ENCODE assay signal across 16 mouse cellular contexts in genomic region chr16:58211872-58212271, GRCm38 (mm10).
DNase-seq lines count a peak whose midpoint lies in the region; ATAC-seq and TF ChIP-seq lines count a peak whose summit lies in the region.
"Had no signal": no experiment of that assay in that cellular context is flagged by ENCODE, and none has a peak within 500 bp of the region (broad histone marks: within the 10 kb centered on the region; RNA-seq: fewer than 3 reads in every experiment).

No protein-coding gene starts in this region.

- TF ChIP-seq POLR2A in liver, adult 2 months (IDR thresholded peaks at IDR 0.05; ENCODE audit: extremely low read depth, insufficient read depth, low read length): no peak

- no peak overlapping the region for H3K27ac ChIP-seq in gastrocnemius, adult 2 months
- no peak overlapping the region for H3K27ac ChIP-seq in liver, adult 2 months (replicated peaks; ENCODE audit: insufficient read depth, low read depth, low read length)
- H3K27ac ChIP-seq in forebrain, embryonic 16.5 days (ENCODE audit: low read length): no peak overlapping the region
- H3K27ac ChIP-seq: forebrain, embryonic 15.5 days; intestine, embryonic 15.5 days; kidney, postnatal 0 days; midbrain, embryonic 13.5 days had no signal

- 75% methylated on average over 2 of the region's 2 CpGs for WGBS in liver, adult 2 months
- 72% methylated on average over 2 of the region's 2 CpGs for WGBS in forebrain, embryonic 16.5 days

- no peak overlapping the region for H3K4me2 ChIP-seq in forebrain, embryonic 16.5 days (ENCODE audit: low read length)
- H3K4me2 ChIP-seq: forebrain, embryonic 15.5 days; intestine, embryonic 15.5 days; midbrain, embryonic 13.5 days had no signal

- no peaks in the 10 kb centered on the region for H3K4me1 ChIP-seq in liver, adult 2 months (ENCODE audit: control insufficient read depth, insufficient read depth, low read length)
- H3K4me1 ChIP-seq in forebrain, embryonic 16.5 days (replicated peaks; ENCODE audit: control insufficient read depth, insufficient read depth, low read length): no peaks in the 10 kb centered on the region
- H3K4me1 ChIP-seq: forebrain, embryonic 15.5 days; intestine, embryonic 15.5 days; midbrain, embryonic 13.5 days had no signal

- H3K9ac ChIP-seq in liver, adult 2 months (ENCODE audit: low read depth, low read length): no peak overlapping the region
- H3K9ac ChIP-seq in forebrain, embryonic 16.5 days (replicated peaks; ENCODE audit: low read depth, low read length): no peak overlapping the region
- H3K9ac ChIP-seq: forebrain, embryonic 15.5 days; intestine, embryonic 15.5 days; liver, postnatal 0 days; midbrain, embryonic 13.5 days had no signal

- H3K9me3 ChIP-seq in forebrain, embryonic 16.5 days (ENCODE audit: control insufficient read depth, low read length): no peaks in the 10 kb centered on the region
- H3K9me3 ChIP-seq: forebrain, embryonic 15.5 days; intestine, embryonic 15.5 days; midbrain, embryonic 13.5 days had no signal

- DNase-seq in gastrocnemius, adult 18-20 months (ENCODE audit: low spot score): peak; percentile 11
- DNase-seq in gastrocnemius, adult 2 months: no peak
- DNase-seq in liver, adult 2 months (ENCODE audit: extremely low read depth, low read depth, low spot score): peak; percentile 5
- DNase-seq in liver: no peak
- DNase-seq in gastrocnemius, postnatal 25 days: peak; percentile 6
- DNase-seq in lung, postnatal 10 days: peak; percentile 64
- DNase-seq in ovary, postnatal 36 days (ENCODE audit: low spot score): no peak
- DNase-seq: cerebellum, adult 18-20 months; liver, postnatal 0 days; thymus, postnatal 14 days had no signal

- TF ChIP-seq CTCF in gastrocnemius, adult 2 months (IDR thresholded peaks at IDR 0.05): no peak
- no peak for TF ChIP-seq CTCF in liver, adult 2 months (IDR thresholded peaks at IDR 0.05; ENCODE audit: low read depth, low read length)

- no peak overlapping the region for H3K4me3 ChIP-seq in gastrocnemius, adult 2 months
- H3K4me3 ChIP-seq in liver, adult 2 months (ENCODE audit: insufficient read depth, low read depth, low read length): no peak overlapping the region
- no peak overlapping the region for H3K4me3 ChIP-seq in forebrain, embryonic 16.5 days (replicated peaks; ENCODE audit: low read length)
- H3K4me3 ChIP-seq: forebrain, embryonic 15.5 days; intestine, embryonic 15.5 days; midbrain, embryonic 13.5 days had no signal

- intact Hi-C loops in gastrocnemius, adult 2 months (cut with DNase I): no loop called here

- no peak for ATAC-seq in forebrain, embryonic 16.5 days
- ATAC-seq: forebrain, embryonic 15.5 days; intestine, embryonic 15.5 days; liver, postnatal 0 days; midbrain, embryonic 13.5 days; Patski had no signal

- no peaks in the 10 kb centered on the region for H3K79me2 ChIP-seq in liver, adult 2 months (ENCODE audit: control insufficient read depth, insufficient read depth, low read length)

- H3K27me3 ChIP-seq in liver, adult 2 months (ENCODE audit: control insufficient read depth, insufficient read depth, low read length): no peaks in the 10 kb centered on the region
- H3K27me3 ChIP-seq in forebrain, embryonic 16.5 days (replicated peaks; ENCODE audit: control insufficient read depth, insufficient read depth, low read length): no peaks in the 10 kb centered on the region
- H3K27me3 ChIP-seq: forebrain, embryonic 15.5 days; intestine, embryonic 15.5 days; midbrain, embryonic 13.5 days; Patski had no signal

- H3K36me3 ChIP-seq in liver, adult 2 months (ENCODE audit: control insufficient read depth, insufficient read depth, low read length): no peaks in the 10 kb centered on the region
- H3K36me3 ChIP-seq in forebrain, embryonic 16.5 days (ENCODE audit: control insufficient read depth, insufficient read depth): no peaks in the 10 kb centered on the region
- H3K36me3 ChIP-seq: forebrain, embryonic 15.5 days; intestine, embryonic 15.5 days; midbrain, embryonic 13.5 days had no signal

Comparison
In these comparisons a context has a peak if more than half of its experiments do, and no peak if none do; other contexts are left out.
1. DNase-seq: peak in gastrocnemius, adult 18-20 months (single experiment), liver, adult 2 months (single experiment), gastrocnemius, postnatal 25 days (single experiment) and lung, postnatal 10 days (single experiment); none in gastrocnemius, adult 2 months (single experiment), liver (single experiment) and ovary, postnatal 36 days (single experiment).